Mouse (Mus musculus) right cerebral cortex, adult 18-20 months (tissue): ENCODE results near the gene Evi5l.
"Not testable (repeated sequence)": the region's sequence is repeated elsewhere in the genome, so short reads cannot be mapped to it uniquely, and the experiment has no call there.

Experiments
- DNase-seq: peaks from one replicate; pipeline ENCODE4 v3.0.0; 2022; ENCODE audit warnings: mixed read lengths

The Evi5l gene

DNA sequence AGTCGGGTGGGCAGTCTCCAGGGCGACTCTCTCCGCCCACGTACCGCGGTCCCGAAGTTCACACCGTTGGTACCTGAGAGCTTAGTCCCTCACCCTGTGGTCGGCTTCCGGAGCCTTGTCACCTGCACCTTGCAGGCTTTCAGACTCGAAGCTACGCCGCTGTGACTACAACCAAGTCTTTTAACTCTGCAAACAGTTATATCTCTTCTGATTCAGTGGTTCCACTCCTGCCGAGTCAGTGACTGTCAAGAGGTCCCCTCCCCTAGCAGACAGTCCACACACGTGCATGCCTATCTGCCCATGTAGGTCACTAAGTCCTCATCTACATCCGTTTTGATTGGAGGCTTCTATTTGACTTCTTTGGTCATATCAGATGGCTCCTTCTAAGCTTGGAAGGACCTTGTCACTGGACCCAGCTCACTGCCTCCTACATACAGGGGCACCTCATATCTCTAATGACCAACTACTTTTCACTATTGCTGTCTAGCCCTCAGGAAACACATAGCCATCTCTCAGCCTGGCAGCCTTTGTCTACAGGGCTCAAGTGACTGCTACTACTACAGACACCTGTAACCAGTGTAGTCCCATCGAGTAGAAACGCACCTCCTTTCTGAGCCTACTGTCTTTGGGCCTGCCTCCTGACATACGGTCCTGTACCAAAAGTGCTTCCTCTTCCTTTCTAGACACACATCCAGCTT is 73.0 kb downstream of the Evi5l start:
- DNase-seq = no peak

DNA sequence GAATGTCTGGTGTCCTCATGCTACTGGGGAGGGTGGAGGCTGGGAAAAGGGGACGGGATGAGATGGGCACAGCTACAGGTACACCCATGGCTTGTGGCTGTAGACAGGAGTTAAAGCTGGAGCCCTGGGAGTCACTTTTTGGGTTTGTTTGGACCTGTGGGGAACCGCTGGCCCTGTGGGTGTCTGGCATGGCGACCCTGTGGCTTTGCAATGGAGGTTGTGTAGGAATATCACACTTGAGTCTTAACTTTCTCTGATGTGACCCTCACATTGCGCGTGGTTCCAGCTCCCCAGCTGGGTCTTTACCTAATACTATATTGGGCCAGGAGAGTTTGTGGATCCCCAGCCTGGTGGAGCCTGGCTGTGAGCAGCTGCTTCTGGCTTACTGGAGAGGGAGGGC is 78.7 kb downstream of the Evi5l start:
- DNase-seq = no peak

DNA sequence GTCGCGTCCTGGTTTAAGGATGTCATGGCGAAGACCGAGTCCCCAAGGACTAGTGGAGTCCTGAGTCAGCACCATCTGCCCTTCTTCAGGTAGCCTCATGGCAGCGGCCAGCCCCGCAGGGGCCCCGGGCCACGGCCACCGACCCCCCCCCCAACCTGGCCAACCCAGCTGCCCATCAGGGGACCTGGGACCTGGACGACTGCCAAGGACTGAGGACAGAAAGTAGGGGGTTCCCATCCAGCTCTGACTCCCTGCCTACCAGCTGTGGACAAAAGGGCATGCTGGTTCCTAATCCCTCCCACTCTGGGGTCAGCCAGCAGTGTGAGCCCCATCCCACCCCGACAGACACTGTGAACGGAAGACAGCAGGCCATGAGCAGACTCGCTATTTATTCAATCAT is 79.4 kb downstream of the Evi5l start:
- DNase-seq = no peak

DNA sequence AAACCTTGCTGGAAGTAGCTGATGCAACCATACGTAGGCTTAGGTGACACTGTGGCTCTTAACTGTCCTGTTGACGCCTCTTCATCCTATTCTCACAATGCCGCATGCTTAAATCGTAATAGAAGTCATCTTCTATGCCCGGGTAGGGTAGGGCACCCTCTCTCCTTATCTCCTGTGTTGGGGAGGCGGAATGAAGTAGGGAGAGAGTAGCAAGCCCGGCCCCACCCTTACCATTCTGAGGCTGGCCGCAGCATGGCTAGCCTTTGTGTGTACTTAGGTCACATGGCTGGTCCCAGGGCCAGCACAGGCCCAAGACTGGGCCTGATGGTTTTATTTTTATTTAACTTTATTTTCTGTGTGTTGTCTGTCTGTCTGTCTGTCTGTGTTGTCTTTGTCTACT is 80.9 kb downstream of the Evi5l start:
- no peak for DNase-seq

DNA sequence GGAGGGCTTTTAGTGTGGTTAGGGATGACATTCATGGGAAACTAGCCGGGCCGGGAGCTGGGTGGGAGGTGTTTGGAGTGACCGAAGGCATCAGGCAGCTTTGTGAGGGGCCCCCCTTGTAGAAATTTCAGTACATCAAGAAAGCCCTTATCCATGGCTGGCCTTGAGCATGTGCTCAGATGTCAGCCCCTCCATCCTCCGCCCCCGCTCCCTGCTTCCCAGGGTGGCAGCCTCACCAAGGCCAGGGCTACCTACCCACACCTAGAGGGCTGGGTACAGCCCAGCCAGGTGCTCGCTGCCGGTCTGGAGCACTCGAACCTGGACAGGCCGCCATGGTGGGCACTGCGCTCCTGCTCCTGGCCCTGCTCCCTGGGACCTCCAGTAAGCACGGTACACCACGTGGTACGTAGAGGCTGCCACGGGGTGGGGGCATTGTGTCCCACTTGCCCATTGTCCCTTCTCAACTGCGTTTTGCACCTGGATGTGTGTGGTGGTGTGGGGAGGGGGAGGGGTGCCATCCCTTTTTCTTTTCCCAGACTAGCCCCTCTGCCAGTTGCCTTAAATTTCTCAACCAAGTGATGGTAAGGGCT is 81.7 kb downstream of the Evi5l start, which contains the start of gene Tgfbr3l:
TSS of gene Tgfbr3l (plus strand) at position 264 of the 590 bp plus-strand sequence.
- DNase-seq = no peak

DNA sequence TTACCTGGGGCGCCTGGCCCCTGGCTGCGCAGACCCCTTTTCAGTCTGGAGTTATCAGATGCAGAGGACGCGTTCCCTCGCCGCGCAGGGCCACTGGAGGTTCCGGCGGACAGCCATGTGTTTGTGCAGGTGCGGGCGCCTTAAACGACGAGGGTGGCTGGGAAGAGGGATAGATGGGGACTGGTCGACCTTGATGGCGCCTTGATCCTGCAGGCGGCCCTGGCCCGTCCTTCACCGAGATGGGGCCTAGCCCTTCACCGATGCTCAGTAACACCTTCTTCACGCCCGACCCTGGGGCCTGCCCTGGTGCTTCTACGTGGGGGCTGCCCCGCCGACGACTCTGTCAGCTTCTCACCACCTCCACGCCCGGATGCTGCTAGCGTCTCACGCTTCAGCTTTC is 82.8 kb downstream of the Evi5l start:
- DNase-seq = no peak

DNA sequence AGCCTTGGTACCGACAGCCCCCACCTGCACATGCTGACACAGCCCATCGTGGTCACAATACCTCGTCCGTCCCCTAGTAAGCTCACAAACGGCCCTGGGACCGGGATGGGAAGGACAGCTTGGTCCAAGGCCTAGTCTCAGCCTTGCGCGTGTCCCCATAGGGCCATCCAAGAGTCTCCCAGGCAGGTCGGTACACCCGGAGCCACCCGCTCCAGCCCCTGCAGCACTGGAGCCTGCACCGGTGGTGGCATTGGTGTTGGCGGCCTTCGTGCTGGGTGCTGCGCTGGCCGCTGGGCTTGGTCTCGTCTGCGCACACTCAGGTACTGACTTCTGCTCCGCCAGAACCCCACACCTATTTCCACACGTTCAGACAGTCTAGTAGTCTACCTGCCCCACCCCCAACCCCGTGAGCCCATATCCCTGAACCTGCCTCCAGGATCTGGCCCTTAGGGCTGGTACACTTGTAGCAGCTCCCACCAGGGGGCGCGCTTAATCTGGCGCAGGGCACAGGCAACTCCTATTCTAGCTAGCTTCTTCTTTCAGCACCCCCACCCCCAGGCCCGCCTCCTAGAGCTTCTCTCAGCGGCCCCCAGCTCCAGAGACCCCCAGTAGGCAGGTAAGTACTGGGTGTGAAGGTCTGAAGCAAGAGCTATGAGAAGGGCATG is 84.1 kb downstream of the Evi5l start:
- DNase-seq = peak; percentile 88

DNA sequence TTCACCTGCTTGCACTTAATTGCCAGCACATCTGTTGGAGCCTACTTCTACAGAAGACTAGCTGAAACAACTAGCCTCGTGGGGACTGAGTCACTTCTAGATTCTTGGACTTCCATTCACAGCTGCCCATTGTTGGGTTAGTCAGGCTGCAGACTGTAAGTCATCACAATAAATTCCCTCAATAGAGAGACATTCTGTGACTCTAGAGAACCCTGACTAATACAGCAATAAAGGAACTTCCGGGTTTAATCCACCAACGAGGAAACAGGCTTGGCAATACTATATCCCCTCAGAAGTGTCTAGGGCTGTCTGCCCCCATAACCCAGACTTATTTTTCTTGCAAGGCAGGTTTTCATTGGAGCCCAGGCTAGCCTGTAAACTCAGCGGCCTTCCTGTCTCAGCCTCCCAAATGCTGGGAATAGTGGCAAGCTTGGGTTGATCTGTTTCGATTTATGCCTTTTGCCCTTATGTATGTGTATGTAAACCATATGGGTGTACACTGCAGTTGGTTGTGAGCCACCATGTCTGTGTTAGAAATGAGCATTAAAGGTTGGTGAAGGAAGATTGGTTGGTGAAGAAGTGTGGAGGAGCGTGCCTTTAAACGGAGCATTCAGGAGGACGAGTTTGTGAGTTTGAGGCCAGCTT is 85.9 kb downstream of the Evi5l start:
- DNase-seq = no peak

DNA sequence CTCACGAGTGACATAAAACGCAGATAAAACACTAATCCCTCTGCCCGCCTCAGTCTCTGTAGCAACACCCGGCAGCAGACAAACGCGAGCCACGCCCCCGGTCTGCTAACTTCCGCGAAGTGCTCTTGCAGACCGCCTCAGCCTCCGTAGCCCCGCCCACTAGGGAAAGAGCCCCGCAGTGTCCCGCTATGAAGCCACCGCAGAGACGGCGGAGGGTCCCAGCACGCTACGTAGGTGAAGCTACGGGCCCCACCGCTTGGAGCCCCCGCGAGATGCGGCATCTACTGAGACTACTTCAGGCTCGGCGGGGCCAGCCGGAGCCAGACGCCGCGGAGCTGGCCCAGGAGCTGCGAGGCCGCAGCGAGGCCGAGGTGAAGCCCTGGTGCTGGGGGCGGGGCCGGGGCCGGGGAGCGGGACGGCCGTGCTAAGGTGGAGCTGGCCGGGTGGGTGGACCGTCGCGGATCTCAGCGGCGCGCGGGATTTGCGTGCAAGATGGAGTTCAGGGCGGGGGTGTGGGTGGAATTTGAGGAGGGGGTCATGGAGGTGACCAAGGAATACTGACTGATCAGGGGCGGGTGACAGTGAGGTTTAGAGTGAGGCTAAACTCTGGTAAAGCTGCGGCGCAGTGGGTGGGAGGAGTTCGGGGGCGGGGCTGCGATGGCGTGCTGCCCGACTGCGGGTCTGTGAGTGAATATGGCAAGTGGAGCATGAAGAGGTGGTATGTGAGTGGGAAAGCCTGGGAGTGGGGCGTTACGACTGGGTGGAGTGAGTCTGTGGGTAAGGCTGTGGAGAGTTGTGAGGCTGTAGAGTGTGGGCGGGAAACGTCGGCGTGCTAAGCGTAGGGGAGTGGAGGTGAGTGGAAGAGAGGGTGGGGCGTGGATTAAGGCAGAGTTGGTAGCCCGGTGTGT is 86.8 kb downstream of the Evi5l start, which contains the start of gene Snapc2:
TSS of gene Snapc2 (plus strand) at position 147 of the 908 bp plus-strand sequence.
- peak; percentile 96 for DNase-seq

DNA sequence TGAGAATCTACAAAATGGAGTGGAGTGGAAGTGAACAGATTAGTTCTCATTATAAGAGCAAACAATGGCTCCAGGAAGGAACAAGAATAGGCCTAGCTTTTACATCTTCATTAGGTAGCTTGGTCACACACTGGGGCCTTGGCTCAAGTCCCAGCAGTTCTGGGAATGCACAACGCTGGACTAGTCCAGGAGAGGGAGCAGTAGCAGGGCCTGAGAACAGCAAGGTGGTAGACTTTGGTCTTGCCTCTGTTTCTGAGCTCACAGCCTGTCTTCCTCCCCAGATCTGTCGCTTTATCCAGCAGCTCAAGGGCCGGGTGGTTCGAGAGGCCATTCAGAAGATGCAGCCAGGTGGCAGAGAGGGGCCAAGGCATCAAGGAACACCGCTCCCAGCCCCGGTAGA is 87.6 kb downstream of the Evi5l start:
- peak; percentile 71 for DNase-seq

DNA sequence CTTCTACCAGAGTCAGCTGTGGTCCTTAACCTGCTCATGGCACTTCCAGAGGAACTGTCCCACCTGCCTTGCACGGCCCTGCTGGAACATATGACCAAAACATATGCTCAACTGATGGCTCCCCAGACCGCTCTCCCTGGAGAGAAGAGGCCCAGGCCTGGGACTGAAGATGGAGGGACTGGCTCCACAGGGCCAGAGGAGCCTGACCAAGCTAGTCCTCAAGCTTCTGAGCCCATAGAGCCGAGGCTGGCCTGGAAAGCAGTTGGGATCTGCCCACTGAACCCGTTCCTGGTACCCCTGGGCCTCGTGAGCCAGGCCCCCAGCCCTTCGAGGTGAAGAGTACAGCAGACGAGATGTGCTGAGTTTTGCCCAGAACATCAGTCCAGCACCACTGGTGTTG is 89.1 kb downstream of the Evi5l start:
- not testable (repeated sequence) for DNase-seq

DNA sequence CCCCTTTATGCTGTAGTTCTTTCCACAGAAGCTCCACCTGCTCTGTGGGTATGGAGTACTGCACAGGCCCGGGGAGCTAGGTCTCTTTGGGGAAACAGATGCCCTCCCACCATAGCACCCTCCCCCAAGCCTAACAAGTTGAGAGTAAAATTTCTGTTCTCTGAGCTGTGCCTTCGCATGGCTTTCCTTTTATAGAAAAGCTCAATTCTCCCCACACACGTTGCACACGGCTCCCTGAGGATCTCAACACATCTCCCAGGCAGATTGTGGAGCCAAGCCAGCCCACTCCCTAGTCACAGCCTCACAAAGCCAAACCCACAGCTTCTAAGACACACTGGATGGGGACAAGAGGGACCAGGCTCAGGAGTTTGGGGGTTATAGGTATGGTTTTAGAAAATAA is 90.5 kb downstream of the Evi5l start:
- DNase-seq = peak; percentile 94

DNA sequence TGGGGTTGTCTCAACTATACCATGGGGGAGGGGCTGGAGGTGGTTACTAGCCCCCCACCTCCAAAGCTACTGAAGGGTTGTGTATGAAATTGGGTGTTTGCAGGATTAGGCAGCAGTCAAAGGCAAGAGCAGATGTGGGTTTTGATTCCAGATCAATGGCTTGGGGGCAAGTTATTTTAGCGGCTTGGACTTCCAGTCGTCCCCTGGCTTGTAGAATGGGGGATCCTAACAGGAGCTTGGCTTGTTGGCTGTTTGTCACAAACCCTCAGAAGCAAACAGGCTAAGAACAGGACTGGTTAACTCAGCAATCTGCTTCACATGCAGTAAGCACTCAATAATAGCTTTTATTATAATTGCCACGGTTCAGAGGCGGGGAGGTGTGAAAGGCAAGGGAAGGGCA is 91.0 kb downstream of the Evi5l start:
- no peak for DNase-seq

DNA sequence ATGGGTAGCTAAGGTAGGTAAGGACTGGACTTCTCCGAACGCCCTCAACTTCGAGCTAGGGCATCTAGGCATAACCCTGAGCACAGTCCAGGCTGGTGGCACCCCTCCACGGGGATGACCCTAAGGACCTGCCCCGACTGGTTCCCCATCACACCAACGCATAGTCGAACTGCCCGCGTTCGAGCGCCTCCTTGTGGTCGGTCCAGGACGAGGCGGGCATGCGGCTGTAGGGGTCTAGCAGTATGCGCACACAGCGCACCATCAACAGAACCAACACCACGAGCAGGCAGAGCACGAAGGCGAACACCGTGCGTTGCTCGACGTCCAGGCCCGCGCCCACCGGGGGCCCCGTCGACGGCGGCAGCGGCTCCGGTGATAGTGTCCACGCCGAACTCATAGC is 91.9 kb downstream of the Evi5l start:
- peak; percentile 85 for DNase-seq

DNA sequence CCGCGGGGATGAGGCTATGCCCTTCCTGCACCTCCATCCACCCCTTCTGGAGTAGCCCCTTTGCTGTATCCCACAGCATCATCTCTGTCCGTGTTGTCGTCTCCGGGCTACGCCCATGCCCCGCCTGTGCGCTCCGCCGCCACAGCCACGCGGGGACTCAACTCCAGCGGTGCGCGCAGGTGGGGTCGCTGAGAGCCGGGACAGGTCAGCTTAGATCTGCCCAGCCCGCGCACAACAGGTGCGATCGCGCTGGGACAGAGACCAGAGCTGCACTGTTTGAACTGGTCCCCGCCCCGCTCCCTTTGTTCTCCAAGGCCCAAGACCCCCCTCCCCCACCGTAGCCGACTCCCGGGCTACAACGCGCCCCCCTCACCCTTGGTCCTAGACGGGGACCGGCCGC is 92.3 kb downstream of the Evi5l start:
- no peak for DNase-seq

DNA sequence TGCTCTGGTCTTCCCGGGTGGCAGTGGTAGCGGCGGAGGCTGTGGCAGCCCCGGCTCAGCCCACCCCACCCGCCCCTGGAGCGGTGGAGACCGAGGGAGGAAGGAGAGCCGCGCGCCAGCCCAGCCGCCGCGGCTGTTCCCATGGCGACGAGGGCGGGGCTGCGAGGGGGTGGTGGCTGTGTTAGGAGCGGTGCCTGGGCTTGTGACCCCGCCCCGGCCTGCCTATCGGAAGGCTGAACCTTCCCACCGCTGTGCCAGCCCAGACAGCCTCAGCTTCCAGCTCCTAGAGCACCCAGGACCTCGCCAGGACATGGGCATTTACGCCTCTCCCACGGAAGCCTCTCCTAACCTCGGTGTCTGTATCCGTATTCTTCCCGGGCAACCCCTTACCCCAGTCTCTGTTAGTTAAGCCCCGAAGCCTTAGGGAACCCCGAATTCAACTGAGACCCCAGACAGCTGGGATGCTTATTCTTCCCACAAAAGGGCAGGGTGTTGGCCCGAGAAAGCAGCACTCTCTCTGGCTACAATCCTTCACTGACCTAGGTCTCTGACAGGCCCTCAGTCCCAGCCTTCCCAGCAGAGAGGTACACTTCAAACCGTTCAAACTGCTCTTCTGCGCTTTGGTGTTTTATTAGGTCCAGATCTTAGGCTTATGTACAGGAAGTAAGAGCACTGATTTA is 92.9 kb downstream of the Evi5l start, which contains the start of gene Ctxn1:
TSS of gene Ctxn1 (minus strand) at position 150 of the 680 bp plus-strand sequence.
- DNase-seq = peak; percentile 96

DNA sequence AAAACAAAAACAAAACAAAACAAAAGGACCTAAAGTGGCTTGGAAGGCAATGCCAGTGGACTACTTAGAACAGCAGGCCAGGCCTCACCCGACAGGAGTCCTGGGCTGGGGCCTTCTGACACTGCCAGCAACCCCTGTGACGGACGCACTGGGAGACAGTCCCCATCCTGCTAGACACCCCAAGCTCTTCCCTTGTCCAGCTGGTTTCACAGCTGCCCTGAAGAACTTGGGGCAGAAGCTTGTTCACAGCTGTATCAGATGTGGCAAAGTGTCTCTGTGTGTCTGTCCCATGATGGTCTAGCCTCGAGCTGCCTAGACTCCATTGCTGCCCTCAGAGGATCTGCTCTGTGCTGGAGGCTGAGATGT is 93.4 kb downstream of the Evi5l start:
- no peak for DNase-seq
